Comparison of ENCODE assay signal across 7 mouse cellular contexts in the genomic region with DNA sequence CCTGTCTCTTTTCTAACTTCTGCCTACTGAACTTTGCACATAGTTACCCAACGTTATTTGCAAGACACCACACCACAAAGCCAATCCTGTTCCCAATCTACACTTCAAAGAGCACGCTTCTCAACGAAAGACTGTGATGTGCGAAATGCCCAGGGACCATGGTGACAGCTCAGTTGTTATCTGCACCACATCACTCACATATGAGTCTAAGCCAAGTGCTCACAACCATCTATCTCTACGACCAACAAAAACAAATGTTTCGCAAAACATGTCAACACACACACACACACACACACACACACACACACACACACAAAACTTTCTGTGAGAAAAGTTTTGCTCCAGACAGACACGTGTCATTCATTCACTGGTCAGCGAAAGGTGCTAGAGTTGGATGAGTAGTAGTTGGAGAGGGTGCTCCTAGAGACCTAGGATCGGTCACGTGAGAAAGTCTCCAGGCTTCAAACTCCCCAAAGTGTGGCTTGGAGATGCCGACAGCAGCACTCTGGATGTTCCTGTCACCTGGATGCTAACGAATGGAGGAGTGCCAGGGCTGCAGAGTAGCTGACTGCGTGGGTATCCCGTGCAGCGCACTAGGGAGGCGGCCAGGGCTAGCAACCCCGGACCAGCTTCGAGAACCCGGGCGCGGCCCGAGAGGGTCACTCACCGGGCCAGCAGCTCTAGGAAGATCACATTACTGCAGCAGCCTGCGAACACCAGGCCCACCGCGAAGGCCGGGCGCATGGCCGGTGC. TPM values are rescaled to one million over a fixed set of nuclear protein-coding genes. Genes with fewer than 3 reads are reported as not detected.
A peak's percentile ranks its signal among the peaks of the same experiment; 100 is the strongest.
DNase-seq lines count a peak whose midpoint lies in the region; ATAC-seq lines count a peak whose summit lies in the region.

No protein-coding gene starts in this region.

- H3K4me2 ChIP-seq in lung, embryonic 16.5 days (ENCODE audit: low read depth, low read length) = peak overlapping the region; percentile 54
- H3K4me2 ChIP-seq in hindbrain, embryonic 12.5 days (replicated peaks) = peak overlapping the region; percentile 65

- H3K27ac ChIP-seq in lung, embryonic 16.5 days (ENCODE audit: low read length) = peak overlapping the region; percentile 75
- H3K27ac ChIP-seq in brown adipose tissue, adult 24 weeks (replicated peaks; ENCODE audit: low read depth, low read length) = no peak overlapping the region
- H3K27ac ChIP-seq in hindbrain, embryonic 12.5 days = peak overlapping the region; percentile 77
- H3K27ac ChIP-seq in macrophage = peak overlapping the region; percentile 36; the same call in 1 of the 2 replicates

- H3K79me2 ChIP-seq in macrophage (ENCODE audit: inconsistent target) = peaks cover 53% of the 10 kb centered on the region

- H3K9me3 ChIP-seq in lung, embryonic 16.5 days (ENCODE audit: control insufficient read depth, low read length) = peaks cover 4% of the 10 kb centered on the region; the same call in 1 of the 2 replicates
- H3K9me3 ChIP-seq in hindbrain, embryonic 12.5 days (replicated peaks) = no peaks in the 10 kb centered on the region; the same call in 1 of the 2 replicates

- no peaks in the 10 kb centered on the region for H3K27me3 ChIP-seq in lung, embryonic 16.5 days (ENCODE audit: control insufficient read depth, insufficient read depth, low read depth, low read length)
- no peaks in the 10 kb centered on the region for H3K27me3 ChIP-seq in hindbrain, embryonic 12.5 days

- peak overlapping the region; percentile 85 for H3K9ac ChIP-seq in lung, embryonic 16.5 days (ENCODE audit: low read length)
- H3K9ac ChIP-seq in hindbrain, embryonic 12.5 days = peak overlapping the region; percentile 90

- peak overlapping the region; percentile 74 for H3K4me3 ChIP-seq in lung, embryonic 16.5 days (ENCODE audit: low read length)
- H3K4me3 ChIP-seq in brown adipose tissue, adult 24 weeks (ENCODE audit: insufficient read depth, low read depth, low read length) = peak overlapping the region; percentile 80
- peak overlapping the region; percentile 78 for H3K4me3 ChIP-seq in hindbrain, embryonic 12.5 days
- peak overlapping the region; percentile 78 for H3K4me3 ChIP-seq in macrophage (ENCODE audit: inconsistent target)

- DNase-seq in lung, postnatal 10 days = no peak
- DNase-seq in ovary, postnatal 10 days (ENCODE audit: low spot score) = no peak
- DNase-seq in MN1 (ENCODE audit: low spot score) = no peak

- ATAC-seq in lung, embryonic 16.5 days (ENCODE audit: low read depth) = peak; percentile 83
- peak; percentile 86 for ATAC-seq in hindbrain, embryonic 12.5 days (ENCODE audit: low FRiP score)

- peaks cover 17% of the 10 kb centered on the region for H3K4me1 ChIP-seq in lung, embryonic 16.5 days (replicated peaks; ENCODE audit: control insufficient read depth, insufficient read depth, low read length)
- H3K4me1 ChIP-seq in brown adipose tissue, adult 24 weeks (ENCODE audit: control insufficient read depth, insufficient read depth, insufficient read length, low read length) = peaks cover 2% of the 10 kb centered on the region; the same call in 1 of the 2 replicates
- peaks cover 9% of the 10 kb centered on the region for H3K4me1 ChIP-seq in hindbrain, embryonic 12.5 days

- H3K36me3 ChIP-seq in lung, embryonic 16.5 days (ENCODE audit: control insufficient read depth, insufficient read depth, low read length) = no peaks in the 10 kb centered on the region; the same call in 1 of the 2 replicates
- 0 out of 2 replicates have a peak, but pooled peaks cover 3% of the 10 kb centered on the region for H3K36me3 ChIP-seq in hindbrain, embryonic 12.5 days
- H3K36me3 ChIP-seq in macrophage (ENCODE audit: inconsistent target) = 0 out of 2 replicates have a peak, but pooled peaks cover 8% of the 10 kb centered on the region

- WGBS in lung, embryonic 16.5 days = 1% methylated on average over 29 of the region's 29 CpGs
- WGBS in hindbrain, embryonic 12.5 days = 2% methylated on average over 29 of the region's 29 CpGs
- WGBS in macrophage (ENCODE audit: missing documents) = under 1% methylated on average over 28 of the region's 29 CpGs

RNA-seq across cellular contexts. Expression of a gene that starts 0.6 kb away (rescaled TPM):
- polyA plus RNA-seq in lung, embryonic 16.5 days (2015; fragmentation: Nextera tagmentation; extraction: Ambion mirVana) = 58.7 and 60.1 TPM in 2 replicates
- 6.6 and 13.8 TPM in 2 replicates for polyA plus RNA-seq in brown adipose tissue, adult 24 weeks (2012; ENCODE audit: insufficient read depth, insufficient read length, missing spikeins)
- polyA plus RNA-seq in hindbrain, embryonic 12.5 days (2016; fragmentation: Nextera tagmentation; extraction: Ambion mirVana) = 42.9 and 44.6 TPM in 2 replicates
- total RNA-seq in macrophage (2018; cell fraction: chromatin; rRNA removed) = 10 to 100 TPM in 16 of 26 experiments, 1 to 10 TPM in 10; 2.6 to 42.7 (median 14.2) TPM
- 10 to 100 TPM; 26.2 to 51.7 (median 38.3) TPM for total RNA-seq in macrophage (2018; cell fraction: cytosol; rRNA removed)
- 10 to 100 TPM; 15.5 to 78.8 (median 28.0) TPM for total RNA-seq in macrophage (2018; cell fraction: nucleus; rRNA removed)
- 32.1 to 39.4 TPM (median 37.6 TPM) in 3 replicates for polyA plus RNA-seq in macrophage (2018)
